Mouse (Mus musculus) mammary gland, adult 2 months (tissue): ENCODE data around the gene Herc3. TPM values are rescaled to one million over a fixed set of nuclear protein-coding genes. Genes with fewer than 3 reads are reported as not detected.

Experiments
- polyA plus RNA-seq: library from polyadenylated mRNA; depleted of rRNA; stranded (reverse); fragments of >200 nt; gene quantifications from 2 replicates; pipeline ENCODE4 v1.2.3, GENCODE M21; 2012; ENCODE audit warnings: low replicate concordance; rRNA removed

Herc3 gene
- 18.2 and 21.6 TPM in 2 replicates for polyA plus RNA-seq

GRCm38 (mm10) chr6:58831232-58832009 is at the start of gene Herc3:
Gene Herc3, plus strand, starts transcription at chr6:58831465.

GRCm38 (mm10) chr6:58906852-58907261 is 75.6 kb downstream of the Herc3 start, which contains the start of gene Nap1l5:
Gene Nap1l5, minus strand, starts transcription at chr6:58907076.

Other genes with a start within 250 kb of the Herc3 start
- gene Abcg2, start 246.9 kb upstream of the Herc3 start, polyA plus RNA-seq: 5.1 and 17.8 TPM in 2 replicates
- gene Nap1l5, start 75.6 kb downstream of the Herc3 start, polyA plus RNA-seq: 1.1 and 2.5 TPM in 2 replicates
- gene Fam13a, start 193.1 kb downstream of the Herc3 start, polyA plus RNA-seq: 13.5 and 27.3 TPM in 2 replicates